Mouse (Mus musculus): Measurements from ENCODE around the gene Spata1. TPM values are rescaled to one million over a fixed set of nuclear protein-coding genes. Genes with fewer than 3 reads are reported as not detected.

Spata1 gene
- total and polyA plus RNA-seq, 3 experiments, result 1.6 to 20.4 (median 14.9) TPM

- no peak overlapping the region; the same call in 1 of the 2 replicates for H3K4me3 ChIP-seq (ENCODE audit: low read depth, low read length)
- peaks cover 86% of the 10 kb centered on the region for H3K4me1 ChIP-seq (ENCODE audit: insufficient read depth, low read depth, low read length)
- H3K9me3 ChIP-seq (replicated peaks), result no peaks in the 10 kb centered on the region
- ATAC-seq (ENCODE audit: extremely low read depth, insufficient number of reproducible peaks, low FRiP score, poor library complexity, severe bottlenecking) (peak; percentile 54), DNase-seq (ENCODE audit: low spot score) (peak; percentile 49)
- TF ChIP-seq CTCF (IDR thresholded peaks at IDR 0.05; ENCODE audit: low read depth, low read length) (no peak), POLR2AphosphoS5 (IDR thresholded peaks at IDR 0.05; ENCODE audit: insufficient replicate concordance, low read depth, low read length) (no peak), TAL1 (conservative IDR thresholded peaks at IDR 0.05; ENCODE audit: low read depth, low read length) (no peak), GATA1 (IDR thresholded peaks at IDR 0.05; ENCODE audit: borderline replicate concordance, low read length) (no peak), GATA2 (IDR thresholded peaks at IDR 0.05; ENCODE audit: borderline replicate concordance, low read depth, low read length) (no peak)
- H3K27me3 ChIP-seq (ENCODE audit: insufficient read depth, low read length), result no peaks in the 10 kb centered on the region
- H3K36me3 ChIP-seq (replicated peaks), result peaks cover 80% of the 10 kb centered on the region
Measured at GRCm38 (mm10) chr3:146410114-146410513, 89.4 kb downstream of the Spata1 start.

Other genes starting within 250 kb of the Spata1 start
- gene Ssx2ip, start 95.1 kb downstream of the Spata1 start, total RNA-seq (2014; fragmentation: Nextera tagmentation), result 64.0 and 74.2 TPM in 2 replicates
- gene Ssx2ip, start 95.1 kb downstream of the Spata1 start, total RNA-seq (2017), result 53.4 and 58.6 TPM in 2 replicates
- gene Ssx2ip, start 95.1 kb downstream of the Spata1 start, polyA plus RNA-seq (2012), result 12.8 and 13.7 TPM in 2 replicates
- gene Ctbs, start 50.0 kb downstream of the Spata1 start, total RNA-seq (2014; fragmentation: Nextera tagmentation), result 27.6 and 40.9 TPM in 2 replicates
- gene Ctbs, start 50.0 kb downstream of the Spata1 start, total RNA-seq (2017), result 14.7 and 16.7 TPM in 2 replicates
- 20.5 and 27.5 TPM in 2 replicates for gene Ctbs, start 50.0 kb downstream of the Spata1 start, polyA plus RNA-seq (2012)
- 287 and 297 TPM in 2 replicates for gene Gng5, start 54 bp upstream of the Spata1 start, total RNA-seq (2014; fragmentation: Nextera tagmentation)
- gene Gng5, start 54 bp upstream of the Spata1 start, total RNA-seq (2017), result 299 and 354 TPM in 2 replicates
- gene Gng5, start 54 bp upstream of the Spata1 start, polyA plus RNA-seq (2012), result 191 and 352 TPM in 2 replicates
- gene Rpf1, start 21.7 kb upstream of the Spata1 start, total RNA-seq (2014; fragmentation: Nextera tagmentation), result 95.6 and 103 TPM in 2 replicates
- gene Rpf1, start 21.7 kb upstream of the Spata1 start, total RNA-seq (2017), result 99.9 and 111 TPM in 2 replicates
- gene Rpf1, start 21.7 kb upstream of the Spata1 start, polyA plus RNA-seq (2012), result 26.9 and 27.2 TPM in 2 replicates
- gene Uox, start 70.7 kb upstream of the Spata1 start, total RNA-seq (2014; fragmentation: Nextera tagmentation), result not detected in 2 replicates
- gene Uox, start 70.7 kb upstream of the Spata1 start, total RNA-seq (2017), result 0.22 TPM in 1 of 2 replicates, not detected in the other
- gene Uox, start 70.7 kb upstream of the Spata1 start, polyA plus RNA-seq (2012), result not detected in 2 replicates
- not detected in 2 replicates for gene Dnase2b, start 115.8 kb upstream of the Spata1 start, total RNA-seq (2014; fragmentation: Nextera tagmentation)
- gene Dnase2b, start 115.8 kb upstream of the Spata1 start, total RNA-seq (2017), result 1.4 and 1.6 TPM in 2 replicates
- gene Dnase2b, start 115.8 kb upstream of the Spata1 start, polyA plus RNA-seq (2012), result not detected in 2 replicates
- gene 4930503B20Rik, start 151.6 kb upstream of the Spata1 start, total RNA-seq (2014; fragmentation: Nextera tagmentation), result not detected in 2 replicates
- gene 4930503B20Rik, start 151.6 kb upstream of the Spata1 start, total RNA-seq (2017), result 0.44 and 0.52 TPM in 2 replicates
- gene 4930503B20Rik, start 151.6 kb upstream of the Spata1 start, polyA plus RNA-seq (2012), result not detected in 2 replicates
- not detected in 2 replicates for gene Samd13, start 185.8 kb upstream of the Spata1 start, total RNA-seq (2014; fragmentation: Nextera tagmentation)
- gene Samd13, start 185.8 kb upstream of the Spata1 start, total RNA-seq (2017), result 1.8 and 2.1 TPM in 2 replicates
- gene Samd13, start 185.8 kb upstream of the Spata1 start, polyA plus RNA-seq (2012), result 0.09 and 0.10 TPM in 2 replicates

Measured in G1E (cell line).